Mouse (Mus musculus): ENCODE data around the gene Amacr.

The Amacr gene

GRCm38 (mm10) chr15:10981377-10982063 is at the start of gene Amacr:
Amacr (plus strand) TSS chr15:10981756.
- peak; percentile 69 to 81 for DNase-seq (ENCODE audit: low spot score in 2 of 2)

- DNase-seq (ENCODE audit: low spot score in 2 of 2): no peak
Measured at GRCm38 (mm10) chr15:10933930-10934329, 47.6 kb upstream of the Amacr start.

- DNase-seq (ENCODE audit: low spot score in 2 of 2): no peak
Measured at GRCm38 (mm10) chr15:10940148-10941108, 41.1 kb upstream of the Amacr start.

GRCm38 (mm10) chr15:10941901-10942300 is 39.7 kb upstream of the Amacr start:
- no peak for DNase-seq (ENCODE audit: low spot score in 2 of 2)

- DNase-seq (ENCODE audit: low spot score in 2 of 2): no peak
Measured at GRCm38 (mm10) chr15:10947852-10948251, 33.7 kb upstream of the Amacr start.

- DNase-seq (ENCODE audit: low spot score in 2 of 2): no peak
Measured at GRCm38 (mm10) chr15:10951951-10952759, 29.4 kb upstream of the Amacr start, which contains the start of gene C1qtnf3. C1qtnf3 (plus strand) TSS chr15:10952332.

GRCm38 (mm10) chr15:10952760-10953305 is 28.7 kb upstream of the Amacr start:
- DNase-seq (ENCODE audit: low spot score in 2 of 2): no peak

- DNase-seq (ENCODE audit: low spot score in 2 of 2): no peak
Measured at GRCm38 (mm10) chr15:10953465-10953864, 28.1 kb upstream of the Amacr start.

- no peak for DNase-seq (ENCODE audit: low spot score in 2 of 2)
Measured at GRCm38 (mm10) chr15:10954381-10955016, 27.1 kb upstream of the Amacr start.

GRCm38 (mm10) chr15:10955156-10955555 is 26.4 kb upstream of the Amacr start:
- no peak for DNase-seq (ENCODE audit: low spot score in 2 of 2)

- no peak for DNase-seq (ENCODE audit: low spot score in 2 of 2)
Measured at GRCm38 (mm10) chr15:10956706-10957105, 24.9 kb upstream of the Amacr start.

- DNase-seq (ENCODE audit: low spot score in 2 of 2): no peak
Measured at GRCm38 (mm10) chr15:10959277-10960026, 22.1 kb upstream of the Amacr start.

GRCm38 (mm10) chr15:10960267-10960666 is 21.3 kb upstream of the Amacr start:
- no peak for DNase-seq (ENCODE audit: low spot score in 2 of 2)

- no peak for DNase-seq (ENCODE audit: low spot score in 2 of 2)
Measured at GRCm38 (mm10) chr15:10962601-10963000, 19.0 kb upstream of the Amacr start.

- no peak for DNase-seq (ENCODE audit: low spot score in 2 of 2)
Measured at GRCm38 (mm10) chr15:10969439-10969838, 12.1 kb upstream of the Amacr start.

GRCm38 (mm10) chr15:10970777-10971176 is 10.8 kb upstream of the Amacr start:
- no peak for DNase-seq (ENCODE audit: low spot score in 2 of 2)

GRCm38 (mm10) chr15:10977151-10977550 is 4.4 kb upstream of the Amacr start:
- no peak for DNase-seq (ENCODE audit: low spot score in 2 of 2)

- DNase-seq (ENCODE audit: low spot score in 2 of 2): no peak
Measured at GRCm38 (mm10) chr15:10980712-10981111, 844 bp upstream of the Amacr start.

- no peak for DNase-seq (ENCODE audit: low spot score in 2 of 2)
Measured at GRCm38 (mm10) chr15:10982064-10982435, 494 bp downstream of the Amacr start.

- no peak for DNase-seq (ENCODE audit: low spot score in 2 of 2)
Measured at GRCm38 (mm10) chr15:10985756-10986155, 4.2 kb downstream of the Amacr start.
